Mouse (Mus musculus) right cerebral cortex, adult 2 months (tissue): ENCODE results near the gene Map7.

ENCODE experiments used
- DNase-seq, 2 experiments: peaks; one replicate each; pipeline ENCODE4 v3.0.0; 2021 to 2022; ENCODE audit warnings: low spot score in 2 of 2

The Map7 gene

DNA sequence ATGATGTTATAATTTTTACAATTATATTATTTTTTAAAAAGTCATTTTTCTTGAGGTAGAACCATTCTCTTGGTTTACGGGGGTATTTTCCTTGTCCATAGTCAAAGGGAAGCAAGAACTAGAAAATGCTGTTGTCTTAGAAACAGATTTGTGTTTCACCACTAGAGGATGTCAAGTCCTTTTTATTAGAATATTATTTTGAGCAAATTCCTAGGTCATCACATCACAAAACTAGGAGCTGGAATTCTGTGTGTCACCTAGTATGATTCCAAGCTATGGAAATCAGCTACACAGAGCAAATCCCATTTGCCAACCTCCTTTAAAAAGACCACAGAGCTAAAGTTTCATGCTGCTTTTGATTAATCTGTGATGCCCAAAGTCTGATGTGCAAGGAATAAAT lies 3.9 kb downstream of the Map7 start:
- DNase-seq = no peak

DNA sequence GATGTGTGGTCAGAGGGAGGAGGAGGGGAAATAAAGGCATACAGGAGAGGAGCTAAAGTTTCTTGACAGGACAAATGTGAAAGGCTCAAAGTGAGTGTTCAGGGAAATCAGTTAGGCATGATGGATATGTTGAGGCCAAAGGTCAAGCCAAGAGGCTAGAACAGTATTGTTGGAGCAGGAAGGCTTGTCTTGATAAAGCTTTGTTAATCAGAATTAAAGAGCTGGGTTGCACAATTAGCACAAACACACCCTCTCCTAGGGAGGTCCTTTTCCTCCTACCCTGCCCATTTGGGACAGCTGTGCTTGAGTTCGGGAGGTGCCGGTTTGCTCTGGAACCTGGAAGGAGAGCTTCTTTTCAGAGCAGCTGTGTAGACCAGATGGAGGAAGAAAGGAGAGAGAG lies 5.2 kb downstream of the Map7 start:
- no peak for DNase-seq

DNA sequence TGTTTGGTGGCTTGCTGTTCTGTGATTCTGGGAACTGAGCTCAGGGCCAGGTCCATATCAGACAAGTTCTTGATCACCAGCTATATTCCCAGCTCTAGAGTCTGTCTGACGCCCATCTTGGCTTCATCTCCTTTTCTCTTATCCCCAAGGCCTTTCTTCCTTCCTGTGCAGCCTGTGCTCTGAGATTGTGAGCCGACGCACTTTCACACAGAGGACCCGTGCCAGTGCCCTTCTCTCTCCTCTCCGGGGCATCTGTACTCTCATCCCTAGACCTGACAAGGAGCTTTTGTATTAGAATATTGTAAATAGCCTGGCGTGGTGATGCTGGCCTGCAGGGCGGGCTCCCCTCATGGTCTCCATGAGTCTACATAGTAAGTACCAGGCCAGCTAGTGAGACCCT lies 7.1 kb downstream of the Map7 start:
- DNase-seq = no peak

DNA sequence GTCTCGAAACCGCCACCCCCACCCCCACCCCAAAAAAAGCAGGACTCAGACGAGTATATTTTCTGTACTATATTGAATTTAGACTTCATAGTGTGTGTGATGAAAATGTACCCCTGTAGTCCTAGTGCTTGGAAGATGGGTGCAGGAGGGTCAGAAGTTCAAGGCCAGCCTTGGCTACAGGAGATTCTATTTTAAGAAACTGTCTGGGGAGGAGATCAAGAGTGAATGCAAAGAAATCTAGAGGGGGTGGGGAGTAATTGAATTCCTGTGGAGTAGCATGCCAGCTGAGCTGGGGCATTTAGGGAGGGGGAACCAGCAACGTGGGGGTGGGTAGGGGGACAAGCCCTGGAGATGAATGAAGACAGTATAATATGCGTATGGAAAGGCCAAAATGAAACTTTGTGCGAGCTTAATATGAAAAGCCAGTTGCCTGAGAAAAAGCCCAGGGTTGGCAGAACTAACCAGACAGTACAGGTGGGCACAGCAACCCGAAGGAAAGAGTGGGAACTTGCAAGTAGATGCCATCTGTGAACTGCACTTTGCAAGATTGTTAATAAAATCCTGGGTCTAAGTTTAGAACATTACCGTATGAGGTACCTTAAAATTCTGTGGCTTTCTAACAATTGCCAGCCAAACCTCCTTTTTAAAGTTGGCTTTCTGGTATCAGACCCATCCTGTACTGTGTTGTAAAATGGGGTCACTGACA lies 8.9 kb downstream of the Map7 start:
- no peak for DNase-seq

DNA sequence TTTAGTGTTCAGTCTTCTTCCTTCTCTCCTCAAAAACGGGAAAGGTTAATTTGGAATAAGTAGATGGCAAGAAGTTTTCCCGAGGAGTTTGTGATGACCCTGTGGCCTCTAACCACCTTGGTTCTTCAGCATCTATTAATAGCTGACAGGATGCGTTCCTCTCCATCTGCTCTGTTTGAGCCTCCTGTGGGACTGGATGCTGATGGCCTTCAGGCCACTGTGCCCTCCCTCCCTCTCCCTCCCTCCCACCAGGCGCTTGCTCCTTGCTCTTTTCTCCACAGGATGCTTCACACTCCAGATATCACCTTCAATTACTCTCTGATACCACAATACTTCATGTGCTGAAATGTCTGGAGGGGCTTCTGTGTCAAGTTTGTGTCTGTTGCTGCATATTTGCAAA lies 10.5 kb downstream of the Map7 start:
- DNase-seq = no peak

DNA sequence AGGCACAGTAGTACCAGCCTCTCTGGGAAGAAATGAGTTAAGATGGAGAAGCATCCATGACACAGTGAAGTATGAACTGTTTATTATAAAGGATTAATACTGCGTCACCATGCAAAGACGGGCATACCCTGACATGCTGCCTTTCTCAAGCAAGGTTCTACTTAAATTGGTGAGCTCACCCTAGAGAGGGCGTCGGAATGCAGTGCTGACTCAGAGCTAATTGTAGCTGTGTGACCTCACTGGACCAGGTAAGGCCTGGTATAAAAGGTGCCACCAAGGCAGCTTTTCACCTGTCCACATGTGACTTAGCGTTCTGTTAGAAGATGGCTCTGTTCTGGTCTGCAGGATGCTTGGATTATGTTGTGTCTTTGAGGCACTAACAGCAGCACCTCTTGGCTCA lies 11.0 kb downstream of the Map7 start:
- DNase-seq = no peak

DNA sequence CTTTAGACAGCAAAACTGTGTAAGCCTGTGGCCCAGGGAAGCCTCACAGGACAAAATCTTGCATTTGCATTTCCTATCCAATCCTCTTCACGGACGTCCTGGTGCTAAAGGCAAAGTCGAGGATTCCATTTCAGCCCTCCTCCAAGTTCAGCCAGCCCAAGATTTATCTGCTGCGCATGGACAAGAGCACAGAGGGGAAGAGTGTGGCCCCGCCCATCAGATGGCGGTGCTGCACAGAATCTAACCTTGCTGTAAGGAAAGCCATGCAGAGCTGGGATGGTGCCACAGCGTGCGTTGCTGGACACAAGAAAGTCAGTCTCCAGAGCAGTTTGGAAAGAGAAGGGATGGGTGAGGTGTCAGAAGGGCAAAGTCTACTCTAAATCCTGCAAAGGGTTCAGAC lies 12.6 kb downstream of the Map7 start:
- DNase-seq = no peak

DNA sequence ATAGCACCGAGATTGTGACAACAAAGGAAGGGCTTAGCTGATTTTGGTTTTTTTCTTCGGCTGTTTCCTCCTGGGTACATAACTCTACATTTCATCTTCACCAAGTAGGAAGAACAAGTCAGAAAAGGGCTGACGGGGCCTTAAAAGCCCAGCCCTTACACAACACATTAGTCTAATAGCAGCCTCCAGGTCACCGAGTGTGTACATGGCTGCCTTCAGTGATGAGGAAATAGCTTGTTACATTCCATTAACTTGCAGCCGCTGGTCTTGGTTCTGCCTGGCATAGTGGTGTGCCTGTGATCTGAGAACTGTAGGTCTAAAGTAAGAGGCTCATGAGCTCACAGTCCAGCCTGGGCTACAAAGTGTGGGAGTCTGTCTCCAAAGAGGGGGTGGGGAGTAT lies 16.5 kb downstream of the Map7 start:
- DNase-seq = no peak

DNA sequence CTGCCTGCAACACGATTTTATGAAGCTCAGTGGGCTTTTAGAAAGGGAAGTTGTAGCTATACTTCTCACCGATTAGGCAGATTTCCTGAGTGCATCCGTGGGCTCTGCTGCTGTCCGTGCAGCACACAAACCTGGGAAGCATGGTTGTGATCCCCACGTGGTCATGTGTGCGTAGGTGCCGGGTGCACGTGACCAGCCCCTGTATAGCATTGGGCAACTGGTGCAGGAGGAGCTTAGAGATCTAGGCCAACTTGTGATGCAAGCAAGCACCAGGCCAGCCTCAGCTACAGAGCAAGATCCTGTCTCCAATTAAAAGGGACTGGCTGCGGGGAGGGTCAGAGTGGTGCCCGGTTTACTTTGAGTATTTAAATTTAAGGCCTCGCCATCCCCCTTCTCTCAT lies 18.5 kb downstream of the Map7 start:
- no peak for DNase-seq

DNA sequence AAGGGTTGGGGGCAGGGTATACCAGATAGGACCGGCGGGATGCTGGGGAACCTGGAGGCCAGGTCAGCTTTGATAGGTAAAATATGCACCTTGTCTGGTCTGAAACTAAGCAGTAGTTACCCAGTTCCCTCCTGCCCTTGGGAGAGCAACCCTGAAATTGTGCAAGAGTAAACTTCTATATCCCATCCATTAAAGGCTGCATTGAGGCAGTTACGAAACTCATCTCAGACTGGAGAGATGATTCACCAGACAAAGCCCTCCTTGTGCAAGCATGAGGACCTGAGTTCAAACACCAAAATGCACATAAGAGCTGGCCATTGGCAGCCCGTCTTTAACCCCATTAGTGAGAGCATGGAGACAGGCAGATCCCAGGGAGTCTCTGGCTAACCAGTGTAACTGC lies 19.2 kb downstream of the Map7 start:
- no peak for DNase-seq

DNA sequence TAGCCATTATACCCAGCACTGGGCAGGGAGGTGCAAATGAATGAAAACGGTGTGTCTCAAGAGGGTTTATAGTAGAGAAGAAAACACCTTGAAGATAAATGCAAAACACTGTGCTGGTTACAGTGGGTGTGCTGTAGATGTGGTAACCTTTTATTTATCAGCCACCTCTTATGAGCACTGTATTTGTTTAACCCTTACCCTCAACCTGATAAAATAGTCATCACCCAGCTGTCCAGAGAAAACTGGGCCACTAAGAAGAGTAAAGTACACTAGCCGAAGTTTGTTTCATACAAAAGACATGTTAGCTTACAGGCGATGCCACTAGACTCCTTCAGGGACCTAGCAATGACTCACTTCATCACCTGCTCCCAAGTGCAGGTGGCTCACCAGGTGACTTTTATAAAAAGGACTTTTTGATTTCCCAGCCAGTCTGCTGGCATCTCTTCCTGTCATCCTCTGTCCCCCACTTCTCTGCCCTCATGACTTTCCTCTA lies 21.0 kb downstream of the Map7 start:
- no peak for DNase-seq

DNA sequence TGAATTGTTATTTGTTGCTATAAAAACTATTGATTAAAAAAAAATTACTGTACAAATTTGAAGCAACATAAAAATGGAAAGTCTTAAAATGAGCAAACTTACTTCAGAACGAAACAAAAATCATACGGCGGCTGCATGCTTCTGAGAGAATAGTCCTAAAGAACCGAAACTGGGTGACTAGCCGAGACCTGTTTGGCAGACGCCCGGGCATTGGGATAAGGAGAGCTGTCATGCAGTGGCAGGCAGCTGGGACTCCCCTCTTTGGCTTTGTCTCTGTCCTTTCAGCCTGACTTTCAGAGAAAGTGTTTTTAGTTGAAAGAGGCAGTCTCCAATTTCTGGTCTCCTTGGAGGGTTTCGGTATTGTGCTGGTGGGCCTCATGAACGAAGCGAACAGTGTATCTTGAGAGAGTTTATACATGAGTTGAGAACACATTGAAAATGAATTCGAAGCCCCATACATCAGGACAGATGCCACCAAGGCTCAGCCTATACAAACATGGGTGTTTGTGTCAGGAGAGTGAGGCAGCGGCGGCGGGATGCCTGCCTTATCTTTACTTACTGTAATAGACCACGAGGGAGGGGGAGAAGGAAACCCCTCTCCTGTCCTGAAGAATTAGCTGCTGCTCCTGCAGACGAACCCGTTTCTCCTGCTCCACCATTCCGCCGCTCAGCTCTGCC lies 21.8 kb downstream of the Map7 start:
- no peak for DNase-seq

DNA sequence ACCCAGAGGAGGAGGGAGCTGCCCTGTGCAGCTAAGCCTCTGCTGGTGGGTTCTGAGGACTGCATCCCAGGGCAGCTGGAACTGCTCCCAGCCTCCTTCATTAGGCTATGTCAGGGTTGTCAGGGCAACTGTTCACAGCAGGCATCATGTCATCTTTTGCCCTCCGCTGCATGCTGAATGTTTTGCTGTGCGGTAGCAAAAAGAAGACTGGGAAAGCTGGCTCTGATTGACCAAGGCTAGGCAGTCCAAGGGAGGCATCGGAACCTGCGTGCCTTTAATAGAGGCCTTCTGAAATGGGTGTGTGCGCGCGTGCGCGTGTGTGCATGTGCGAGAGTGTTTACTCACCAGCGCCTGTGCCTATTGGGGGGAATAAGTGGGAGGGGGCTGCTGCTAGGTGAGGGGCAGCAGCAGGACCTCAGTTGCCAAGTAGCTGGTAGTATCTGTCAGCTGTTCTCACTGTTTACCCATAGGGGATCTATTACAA lies 22.4 kb downstream of the Map7 start:
- DNase-seq = peak; percentile 78 to 89

DNA sequence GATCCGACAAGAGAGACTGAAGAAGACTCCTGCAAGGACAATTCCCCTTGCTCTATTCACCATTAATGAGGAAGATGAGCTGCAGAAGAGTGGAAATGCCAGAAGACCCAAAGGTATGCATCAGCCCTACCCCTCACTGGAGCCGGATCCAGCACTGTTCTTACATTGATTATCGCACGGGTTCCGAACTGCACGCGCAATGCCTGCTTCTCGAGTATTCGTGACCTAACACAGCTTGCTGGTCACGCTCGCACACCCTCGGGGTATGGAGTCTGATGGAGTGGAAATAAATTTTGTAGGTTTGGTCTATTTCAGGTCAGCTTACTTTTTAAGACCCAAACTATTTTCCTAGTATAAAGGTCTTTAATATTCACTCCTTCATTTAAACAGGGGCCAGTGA lies 22.9 kb downstream of the Map7 start:
- no peak for DNase-seq

DNA sequence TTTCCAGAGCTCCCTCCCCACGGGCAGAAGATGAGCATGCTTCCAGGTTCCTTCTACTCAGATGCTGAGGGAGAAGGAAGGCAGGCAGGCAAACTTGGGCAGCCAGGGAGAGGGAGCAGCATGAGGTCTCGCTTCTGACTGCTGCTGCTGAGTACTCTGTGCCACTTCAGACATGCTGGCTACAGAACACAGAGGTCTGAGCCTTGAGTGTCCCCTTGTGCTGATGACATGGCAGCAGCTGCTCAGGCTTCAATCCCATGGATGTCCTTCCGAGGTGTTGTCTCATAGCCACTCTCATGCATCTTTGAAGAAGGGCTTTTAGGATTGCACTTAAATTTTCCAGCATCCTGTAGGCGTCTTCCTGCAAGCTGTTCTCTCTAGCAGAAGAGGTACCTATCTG lies 23.5 kb downstream of the Map7 start:
- peak in 1 of 2 experiments; percentile 66 for DNase-seq

DNA sequence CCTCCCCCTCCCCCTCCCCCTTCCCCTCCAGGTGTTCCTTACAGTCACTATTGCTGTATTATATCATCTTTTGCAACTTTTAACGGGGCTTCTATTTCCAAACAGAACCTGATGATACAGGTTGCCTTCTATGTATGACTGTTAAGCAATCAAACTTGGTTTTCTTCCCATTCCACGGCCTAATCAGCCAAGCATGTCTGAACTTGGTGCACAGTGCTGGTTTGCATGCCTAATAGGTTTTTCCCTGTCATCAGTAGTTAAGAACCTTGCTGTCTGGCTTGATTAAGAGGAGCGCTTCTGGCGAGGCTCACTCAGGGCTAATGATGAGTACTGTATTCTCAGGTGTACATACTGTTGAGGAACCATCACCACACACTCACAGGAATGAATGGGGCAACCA lies 25.5 kb downstream of the Map7 start:
- no peak for DNase-seq

DNA sequence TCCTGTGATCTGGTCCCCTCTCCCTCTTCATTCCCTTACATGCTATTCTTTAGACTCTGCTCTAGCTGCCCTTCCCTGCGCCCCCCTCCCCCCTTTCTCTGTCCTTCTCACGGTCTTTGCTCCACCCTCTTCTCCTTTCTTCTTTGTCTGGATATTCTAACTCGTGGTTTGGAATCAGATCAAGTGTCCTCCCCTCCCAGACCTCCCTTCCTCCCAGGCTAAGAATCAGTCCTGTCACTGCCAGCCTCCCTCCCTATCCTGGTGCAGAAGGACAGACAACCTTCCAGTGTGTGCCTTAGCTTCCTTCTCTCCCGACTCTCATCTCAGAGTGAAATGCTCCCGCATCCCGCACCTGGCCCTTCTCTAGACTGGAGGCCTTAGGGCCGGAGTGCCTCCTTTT lies 27.8 kb downstream of the Map7 start:
- DNase-seq = no peak

DNA sequence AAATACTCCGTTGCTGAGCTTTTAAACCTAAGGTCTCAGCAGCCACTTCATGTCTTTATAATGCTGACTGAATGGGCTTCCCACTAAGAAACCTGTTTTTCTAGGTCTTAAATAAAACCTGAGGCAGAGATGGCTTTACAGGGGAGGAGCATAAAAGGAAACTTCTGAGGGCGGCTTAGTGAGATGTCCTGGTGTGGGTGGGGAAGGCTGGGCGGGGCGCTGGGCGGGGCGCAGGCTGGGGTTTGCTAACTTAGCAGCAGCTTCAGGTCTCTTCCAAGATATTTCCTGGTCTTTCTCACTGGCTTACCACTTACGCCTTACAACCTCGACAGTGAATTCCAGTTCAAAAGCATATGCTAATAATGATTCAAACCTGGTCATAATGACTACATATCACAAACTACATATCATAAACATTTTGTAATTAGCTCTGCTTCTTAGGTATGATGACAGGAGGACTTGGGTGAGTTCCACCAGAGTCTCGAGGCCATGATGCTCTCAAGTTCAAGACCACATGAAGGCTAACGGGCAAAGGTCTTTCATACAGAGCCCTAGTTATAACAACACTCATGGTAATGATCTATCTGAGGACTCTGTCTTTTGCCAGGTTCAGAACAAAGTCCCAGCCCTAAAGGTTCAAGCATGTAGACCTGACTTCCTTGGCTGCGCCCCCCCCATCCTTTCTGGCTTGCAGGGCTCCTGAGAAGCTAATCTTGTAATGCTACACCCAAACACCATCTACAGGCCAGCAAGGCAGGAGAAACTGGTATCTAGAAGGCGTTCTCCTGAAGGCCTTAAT lies 30.7 kb downstream of the Map7 start:
- DNase-seq = no peak

DNA sequence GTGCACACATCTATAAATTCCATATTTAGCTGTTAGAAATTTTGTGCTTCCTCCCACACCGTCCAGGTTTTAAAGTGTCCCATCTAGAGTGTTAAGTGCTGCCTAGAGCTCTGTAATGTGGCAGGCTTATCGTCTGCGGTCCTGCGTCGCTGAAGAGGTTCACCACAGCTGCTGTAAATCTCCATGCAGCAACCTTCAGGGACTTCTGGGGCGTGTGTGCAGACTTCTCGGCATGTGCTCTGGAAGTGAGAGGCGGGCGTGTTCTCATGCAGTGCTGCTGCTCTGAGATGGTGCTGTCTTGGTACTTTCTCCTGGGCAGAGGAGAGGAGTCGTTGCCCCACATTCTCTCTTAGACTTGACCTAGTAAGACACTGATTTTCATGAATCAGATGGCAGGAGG lies 32.9 kb downstream of the Map7 start:
- no peak for DNase-seq

DNA sequence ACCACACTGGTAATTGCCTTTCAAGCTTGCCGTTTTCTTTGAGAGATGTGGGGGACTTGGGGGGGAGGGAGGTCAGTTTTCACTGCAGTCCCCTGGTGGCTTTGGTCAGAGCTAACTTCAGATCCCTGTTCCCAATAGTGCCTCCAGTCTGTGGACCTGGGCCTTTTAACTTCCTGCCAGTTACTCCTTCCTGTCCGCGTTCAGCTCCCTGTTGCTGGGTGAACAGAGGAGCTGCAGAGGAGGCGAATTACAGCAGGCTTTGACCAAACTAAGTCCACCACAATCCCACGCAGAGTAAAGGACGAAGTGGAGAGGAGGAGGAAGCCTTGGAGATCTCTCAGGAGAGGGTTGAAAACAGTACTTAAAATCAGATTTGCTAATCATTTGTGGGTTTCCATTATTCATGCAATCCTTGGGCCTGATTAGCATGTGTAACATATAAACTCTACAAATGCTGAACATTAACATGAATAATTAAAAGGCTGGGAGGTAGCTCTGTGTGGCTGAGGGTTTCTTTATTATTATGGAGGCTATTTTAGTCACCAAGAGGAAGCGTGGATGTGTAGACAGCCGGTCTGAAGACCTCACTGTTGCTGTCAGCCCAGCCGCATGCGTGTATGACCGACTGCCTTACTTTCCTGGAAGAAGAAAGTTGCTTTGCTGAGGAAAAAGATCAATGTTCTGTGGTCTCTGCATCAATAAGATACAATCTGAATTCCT lies 33.6 kb downstream of the Map7 start:
- no peak for DNase-seq

DNA sequence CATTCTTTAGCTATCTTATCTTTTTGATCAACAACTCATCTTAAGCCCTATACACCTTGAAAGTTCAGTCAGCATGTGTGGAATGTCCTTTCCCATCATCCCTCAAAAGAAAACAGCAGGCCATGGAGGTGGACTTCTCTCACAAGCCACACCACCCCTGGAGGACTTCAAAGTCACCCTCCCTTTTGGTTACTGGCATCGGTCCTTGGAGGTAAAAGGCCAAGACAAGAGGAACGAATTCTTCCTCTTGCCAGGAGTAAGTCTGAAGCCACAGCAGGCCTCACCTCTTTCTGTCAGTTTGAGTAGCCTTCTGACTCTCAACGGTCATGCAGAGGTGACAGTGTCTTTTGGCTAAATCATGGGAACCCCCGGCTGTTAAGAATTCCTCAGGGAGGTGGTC lies 36.1 kb downstream of the Map7 start:
- no peak for DNase-seq

DNA sequence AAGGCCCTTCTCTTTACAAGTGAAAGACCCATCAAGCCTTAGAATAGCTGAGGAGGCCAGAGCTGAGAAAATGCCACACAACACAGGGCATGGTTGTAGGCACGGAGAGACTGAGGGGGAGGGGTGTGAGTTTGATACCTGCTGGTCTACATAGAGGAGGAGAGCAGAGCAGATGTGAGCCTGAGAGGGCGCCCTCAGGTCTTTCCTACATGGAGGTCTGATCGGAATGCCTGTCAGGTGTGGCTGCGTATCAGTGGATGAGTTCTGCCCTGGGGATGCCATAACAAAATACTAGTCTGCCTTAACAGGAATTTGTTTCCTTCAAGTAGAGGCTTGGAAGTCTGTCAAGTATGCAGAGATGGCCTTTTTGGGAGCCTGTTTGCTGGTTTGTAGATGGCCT lies 37.0 kb downstream of the Map7 start:
- no peak for DNase-seq
